Mouse (Mus musculus): ENCODE data around the gene Ptn. TPM values are rescaled to one million over a fixed set of nuclear protein-coding genes. Genes with fewer than 3 reads are reported as not detected.

The Ptn gene
- polyA plus RNA-seq, 1 experiment from 2014 or later: 314 TPM

- H3K36me3 ChIP-seq (ENCODE audit: control insufficient read depth, insufficient read depth, low read length): no peaks in the 10 kb centered on the region
- peak overlapping the region; percentile 65 for H3K4me3 ChIP-seq (ENCODE audit: low read depth, low read length)
- peak overlapping the region; percentile 78 for H3K4me2 ChIP-seq
- peak overlapping the region; percentile 66 for H3K27ac ChIP-seq (ENCODE audit: low read depth, low read length)
- H3K9me3 ChIP-seq (replicated peaks; ENCODE audit: control insufficient read depth, low read length): no peaks in the 10 kb centered on the region
- peak overlapping the region; percentile 77 for H3K9ac ChIP-seq (ENCODE audit: low read depth, low read length)
- 17% methylated on average over 7 of the region's 7 CpGs for WGBS (ENCODE audit: insufficient replicate concordance)
- 0 out of 2 replicates have a peak, but pooled peaks cover 2% of the 10 kb centered on the region for H3K4me1 ChIP-seq (ENCODE audit: control insufficient read depth, insufficient read depth, low read length)
- H3K27me3 ChIP-seq (ENCODE audit: control insufficient read depth, insufficient read depth, low read length): no peaks in the 10 kb centered on the region
- ATAC-seq (replicated peaks; ENCODE audit: insufficient number of reproducible peaks, low FRiP score, low TSS enrichment): no peak
Measured at GRCm38 (mm10) chr6:36809311-36809726, 701 bp downstream of the Ptn start.

DNA sequence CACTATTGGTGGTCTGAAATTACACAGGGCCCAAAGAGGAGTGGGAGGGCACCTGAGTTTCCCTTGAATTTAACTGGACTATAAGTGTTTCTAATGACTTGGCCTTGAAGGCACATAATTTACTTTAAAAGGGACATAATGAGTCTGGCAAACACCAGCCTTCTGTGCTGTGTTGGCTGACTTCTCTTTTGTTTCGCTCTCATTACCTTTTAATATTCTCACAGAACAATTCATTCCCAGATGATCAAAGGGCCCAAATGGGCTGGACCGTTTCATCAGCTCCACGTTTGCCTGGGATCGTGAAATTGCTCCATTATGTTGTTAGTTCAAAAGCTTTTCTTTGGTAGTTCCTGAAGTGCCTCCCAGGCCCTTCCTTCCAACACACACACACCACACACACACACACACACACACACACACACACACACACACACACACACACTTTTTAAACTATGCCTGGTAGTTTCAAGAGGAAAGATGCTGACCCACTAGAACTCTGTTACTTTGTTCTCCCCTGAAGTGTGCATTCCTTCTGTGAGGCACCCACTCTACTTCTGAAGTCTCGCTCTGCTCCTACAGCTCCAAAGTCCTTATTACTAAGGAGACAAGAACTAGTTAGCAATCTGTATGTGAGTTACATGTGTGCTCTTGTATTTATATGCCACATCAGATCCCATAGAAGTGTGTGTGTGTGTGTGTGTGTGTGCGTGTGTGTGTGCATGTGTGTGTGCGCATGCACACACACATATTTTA is 1.5 kb downstream of the Ptn start:
- H3K27ac ChIP-seq (ENCODE audit: low read depth, low read length): peak overlapping the region; percentile 66; the same call in 1 of the 2 replicates
- H3K9ac ChIP-seq (ENCODE audit: low read depth, low read length): peak overlapping the region; percentile 77
- H3K9me3 ChIP-seq (replicated peaks; ENCODE audit: control insufficient read depth, low read length): no peaks in the 10 kb centered on the region
- 0 out of 2 replicates have a peak, but pooled peaks cover 2% of the 10 kb centered on the region for H3K4me1 ChIP-seq (ENCODE audit: control insufficient read depth, insufficient read depth, low read length)
- WGBS (ENCODE audit: insufficient replicate concordance): 61% methylated on average over 7 of the region's 7 CpGs
- no peaks in the 10 kb centered on the region for H3K27me3 ChIP-seq (ENCODE audit: control insufficient read depth, insufficient read depth, low read length)
- H3K36me3 ChIP-seq (ENCODE audit: control insufficient read depth, insufficient read depth, low read length): no peaks in the 10 kb centered on the region
- peak overlapping the region; percentile 78 for H3K4me2 ChIP-seq
- H3K4me3 ChIP-seq (ENCODE audit: low read depth, low read length): peak overlapping the region; percentile 65
- ATAC-seq (replicated peaks; ENCODE audit: insufficient number of reproducible peaks, low FRiP score, low TSS enrichment): no peak

- WGBS (ENCODE audit: insufficient replicate concordance): 60% methylated on average over 6 of the region's 6 CpGs
- H3K4me3 ChIP-seq (ENCODE audit: low read depth, low read length): no peak overlapping the region
Measured at GRCm38 (mm10) chr6:36806906-36807305, 3.1 kb downstream of the Ptn start.

GRCm38 (mm10) chr6:36800309-36800946 is 9.6 kb downstream of the Ptn start:
- WGBS (ENCODE audit: insufficient replicate concordance): 75% methylated on average over 5 of the region's 5 CpGs
- no peak overlapping the region for H3K4me3 ChIP-seq (ENCODE audit: low read depth, low read length)
- no peaks in the 10 kb centered on the region for H3K36me3 ChIP-seq (ENCODE audit: control insufficient read depth, insufficient read depth, low read length)
- no peak overlapping the region for H3K9ac ChIP-seq (ENCODE audit: low read depth, low read length)
- no peaks in the 10 kb centered on the region for H3K9me3 ChIP-seq (replicated peaks; ENCODE audit: control insufficient read depth, low read length)
- H3K4me2 ChIP-seq: no peak overlapping the region
- H3K27me3 ChIP-seq (ENCODE audit: control insufficient read depth, insufficient read depth, low read length): no peaks in the 10 kb centered on the region
- H3K4me1 ChIP-seq (ENCODE audit: control insufficient read depth, insufficient read depth, low read length): no peaks in the 10 kb centered on the region
- H3K27ac ChIP-seq (ENCODE audit: low read depth, low read length): no peak overlapping the region
- ATAC-seq (replicated peaks; ENCODE audit: insufficient number of reproducible peaks, low FRiP score, low TSS enrichment): no peak

More at GRCm38 (mm10) chr6:36806906-36807305, 3.1 kb downstream of the Ptn start:
- ATAC-seq (replicated peaks; ENCODE audit: insufficient number of reproducible peaks, low FRiP score, low TSS enrichment): no peak
- no peaks in the 10 kb centered on the region for H3K36me3 ChIP-seq (ENCODE audit: control insufficient read depth, insufficient read depth, low read length)
- peak overlapping the region; percentile 29 for H3K4me2 ChIP-seq
- no peak overlapping the region for H3K27ac ChIP-seq (ENCODE audit: low read depth, low read length)
- H3K27me3 ChIP-seq (ENCODE audit: control insufficient read depth, insufficient read depth, low read length): no peaks in the 10 kb centered on the region
- no peaks in the 10 kb centered on the region for H3K9me3 ChIP-seq (replicated peaks; ENCODE audit: control insufficient read depth, low read length)
- no peak overlapping the region for H3K9ac ChIP-seq (ENCODE audit: low read depth, low read length)
- 0 out of 2 replicates have a peak, but pooled peaks cover 2% of the 10 kb centered on the region for H3K4me1 ChIP-seq (ENCODE audit: control insufficient read depth, insufficient read depth, low read length)

GRCm38 (mm10) chr6:36797066-36797655 is 12.9 kb downstream of the Ptn start:
- Histone ChIP-seq H3K4me1 (ENCODE audit: control insufficient read depth, insufficient read depth, low read length) (no peaks in the 10 kb centered on the region), H3K27me3 (ENCODE audit: control insufficient read depth, insufficient read depth, low read length) (no peaks in the 10 kb centered on the region), H3K9ac (ENCODE audit: low read depth, low read length) (no peak overlapping the region), H3K9me3 (replicated peaks; ENCODE audit: control insufficient read depth, low read length) (no peaks in the 10 kb centered on the region), H3K4me3 (ENCODE audit: low read depth, low read length) (no peak overlapping the region), H3K27ac (ENCODE audit: low read depth, low read length) (no peak overlapping the region), H3K4me2 (no peak overlapping the region), H3K36me3 (ENCODE audit: control insufficient read depth, insufficient read depth, low read length) (no peaks in the 10 kb centered on the region)
- WGBS (ENCODE audit: insufficient replicate concordance): 62% methylated on average over 3 of the region's 3 CpGs
- ATAC-seq (replicated peaks; ENCODE audit: insufficient number of reproducible peaks, low FRiP score, low TSS enrichment): no peak

- no peaks in the 10 kb centered on the region for H3K36me3 ChIP-seq (ENCODE audit: control insufficient read depth, insufficient read depth, low read length)
- no peak overlapping the region for H3K4me3 ChIP-seq (ENCODE audit: low read depth, low read length)
- ATAC-seq (replicated peaks; ENCODE audit: insufficient number of reproducible peaks, low FRiP score, low TSS enrichment): no peak
- H3K9ac ChIP-seq (ENCODE audit: low read depth, low read length): no peak overlapping the region
- no peaks in the 10 kb centered on the region for H3K4me1 ChIP-seq (ENCODE audit: control insufficient read depth, insufficient read depth, low read length)
- no peak overlapping the region for H3K4me2 ChIP-seq
- no peaks in the 10 kb centered on the region for H3K27me3 ChIP-seq (ENCODE audit: control insufficient read depth, insufficient read depth, low read length)
- no peak overlapping the region for H3K27ac ChIP-seq (ENCODE audit: low read depth, low read length)
- 74% methylated on average over 4 of the region's 4 CpGs for WGBS (ENCODE audit: insufficient replicate concordance)
- no peaks in the 10 kb centered on the region for H3K9me3 ChIP-seq (replicated peaks; ENCODE audit: control insufficient read depth, low read length)
Measured at GRCm38 (mm10) chr6:36794535-36794934, 15.5 kb downstream of the Ptn start.

GRCm38 (mm10) chr6:36793775-36794174 is 16.2 kb downstream of the Ptn start:
- H3K27me3 ChIP-seq (ENCODE audit: control insufficient read depth, insufficient read depth, low read length): no peaks in the 10 kb centered on the region
- no peak overlapping the region for H3K27ac ChIP-seq (ENCODE audit: low read depth, low read length)
- H3K9me3 ChIP-seq (replicated peaks; ENCODE audit: control insufficient read depth, low read length): no peaks in the 10 kb centered on the region
- no peak overlapping the region for H3K9ac ChIP-seq (ENCODE audit: low read depth, low read length)
- H3K36me3 ChIP-seq (ENCODE audit: control insufficient read depth, insufficient read depth, low read length): no peaks in the 10 kb centered on the region
- H3K4me1 ChIP-seq (ENCODE audit: control insufficient read depth, insufficient read depth, low read length): no peaks in the 10 kb centered on the region
- WGBS (ENCODE audit: insufficient replicate concordance): 65% methylated on average over 5 of the region's 5 CpGs
- no peak for ATAC-seq (replicated peaks; ENCODE audit: insufficient number of reproducible peaks, low FRiP score, low TSS enrichment)
- no peak overlapping the region for H3K4me2 ChIP-seq
- no peak overlapping the region for H3K4me3 ChIP-seq (ENCODE audit: low read depth, low read length)

GRCm38 (mm10) chr6:36789261-36789660 is 20.8 kb downstream of the Ptn start:
- H3K4me3 ChIP-seq (ENCODE audit: low read depth, low read length): no peak overlapping the region
- no peaks in the 10 kb centered on the region for H3K9me3 ChIP-seq (replicated peaks; ENCODE audit: control insufficient read depth, low read length)
- 66% methylated on average over 4 of the region's 4 CpGs for WGBS (ENCODE audit: insufficient replicate concordance)
- H3K27me3 ChIP-seq (ENCODE audit: control insufficient read depth, insufficient read depth, low read length): no peaks in the 10 kb centered on the region
- no peak overlapping the region for H3K9ac ChIP-seq (ENCODE audit: low read depth, low read length)
- peaks cover 8% of the 10 kb centered on the region for H3K4me1 ChIP-seq (ENCODE audit: control insufficient read depth, insufficient read depth, low read length)
- H3K27ac ChIP-seq (ENCODE audit: low read depth, low read length): no peak overlapping the region
- no peak for ATAC-seq (replicated peaks; ENCODE audit: insufficient number of reproducible peaks, low FRiP score, low TSS enrichment)
- no peak overlapping the region for H3K4me2 ChIP-seq
- H3K36me3 ChIP-seq (ENCODE audit: control insufficient read depth, insufficient read depth, low read length): no peaks in the 10 kb centered on the region

Data from heart, embryonic 11.5 days (tissue).